Mouse (Mus musculus) erythroblast, embryonic 14.5 days (primary cell): Measurements from ENCODE around the gene Krt79.

ENCODE experiments used
- GATA1 ChIP-seq: IDR thresholded peaks from 2 replicates; pipeline ENCODE4 v1.6.1; 2012; ENCODE audit warnings: low read length, inconsistent platforms, mixed read lengths
- TAL1 ChIP-seq: IDR thresholded peaks from 3 replicates; pipeline ENCODE4 v1.6.1; 2012; ENCODE audit warnings: low read length, inconsistent platforms, mixed read lengths

- TF ChIP-seq GATA1 (no peak), TAL1 (no peak)
These were observed 17.8 kb downstream of the Krt79 start for GRCm38 (mm10) chr15:101922296-101922695.
